Mouse (Mus musculus): Measurements from ENCODE around the gene Evi5l.

DNA sequence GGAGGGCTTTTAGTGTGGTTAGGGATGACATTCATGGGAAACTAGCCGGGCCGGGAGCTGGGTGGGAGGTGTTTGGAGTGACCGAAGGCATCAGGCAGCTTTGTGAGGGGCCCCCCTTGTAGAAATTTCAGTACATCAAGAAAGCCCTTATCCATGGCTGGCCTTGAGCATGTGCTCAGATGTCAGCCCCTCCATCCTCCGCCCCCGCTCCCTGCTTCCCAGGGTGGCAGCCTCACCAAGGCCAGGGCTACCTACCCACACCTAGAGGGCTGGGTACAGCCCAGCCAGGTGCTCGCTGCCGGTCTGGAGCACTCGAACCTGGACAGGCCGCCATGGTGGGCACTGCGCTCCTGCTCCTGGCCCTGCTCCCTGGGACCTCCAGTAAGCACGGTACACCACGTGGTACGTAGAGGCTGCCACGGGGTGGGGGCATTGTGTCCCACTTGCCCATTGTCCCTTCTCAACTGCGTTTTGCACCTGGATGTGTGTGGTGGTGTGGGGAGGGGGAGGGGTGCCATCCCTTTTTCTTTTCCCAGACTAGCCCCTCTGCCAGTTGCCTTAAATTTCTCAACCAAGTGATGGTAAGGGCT is 81.7 kb downstream of the Evi5l start, which contains the start of gene Tgfbr3l:
- TF ChIP-seq CTCF (IDR thresholded peaks at IDR 0.05; ENCODE audit: control insufficient read depth, insufficient read depth, low read length), result no peak
- no peak for TF ChIP-seq POLR2A (IDR thresholded peaks at IDR 0.05; ENCODE audit: borderline replicate concordance, control insufficient read depth, low read depth, low read length)

Data from bone marrow, adult 2 months (tissue).